Mouse (Mus musculus) hematopoietic stem cell, adult 5-6 weeks (primary cell): ENCODE measurements at regions not wholly inside any gene's neighbourhood (a gene's known extent, or its start where the extent isn't known, plus 50 kb on each side); places are given as distances from the start of the nearest gene placed in this dataset.

ENCODE experiments used
- ATAC-seq, 2 experiments: fragments of 125-278 bp in 1 of 2; replicated peaks in 1 of 2; 2 replicates each; pipeline ENCODE4 v1.8.0; 2016 to 2017; ENCODE audit warnings: inconsistent platforms in 2 of 2, mild to moderate bottlenecking in 2 of 2, moderate number of reproducible peaks in 2 of 2, low read depth in 1 of 2, moderate TSS enrichment in 1 of 2; ENCODE audit not compliant: low FRiP score in 2 of 2, poor library complexity in 2 of 2, severe bottlenecking in 2 of 2, insufficient read depth in 1 of 2, low TSS enrichment in 1 of 2

DNA sequence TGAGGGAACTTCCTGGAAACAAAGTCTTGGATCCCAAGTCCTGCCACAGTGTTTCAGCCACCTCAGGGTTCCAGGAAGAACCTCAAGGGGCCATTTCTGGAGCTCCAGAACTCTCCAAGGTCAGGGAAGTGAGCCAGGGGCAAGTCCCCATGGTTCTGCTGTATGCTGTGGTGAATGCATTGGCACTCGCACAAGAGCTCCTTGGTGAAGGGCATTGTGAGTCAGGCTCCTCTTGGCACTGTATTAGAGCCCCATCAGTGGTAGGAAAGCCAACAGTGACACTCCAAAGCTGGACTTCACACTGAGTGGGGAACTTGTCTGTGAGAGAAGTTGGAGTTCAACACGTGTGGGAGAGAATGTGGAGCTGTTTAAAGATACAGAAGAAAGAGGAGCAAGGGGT is 486.0 kb downstream of the Ajap1 start:
- no peak for ATAC-seq

- no peak for ATAC-seq
These were observed 487.5 kb downstream of the Ajap1 start for GRCm38 (mm10) chr4:152995052-152995595.

DNA sequence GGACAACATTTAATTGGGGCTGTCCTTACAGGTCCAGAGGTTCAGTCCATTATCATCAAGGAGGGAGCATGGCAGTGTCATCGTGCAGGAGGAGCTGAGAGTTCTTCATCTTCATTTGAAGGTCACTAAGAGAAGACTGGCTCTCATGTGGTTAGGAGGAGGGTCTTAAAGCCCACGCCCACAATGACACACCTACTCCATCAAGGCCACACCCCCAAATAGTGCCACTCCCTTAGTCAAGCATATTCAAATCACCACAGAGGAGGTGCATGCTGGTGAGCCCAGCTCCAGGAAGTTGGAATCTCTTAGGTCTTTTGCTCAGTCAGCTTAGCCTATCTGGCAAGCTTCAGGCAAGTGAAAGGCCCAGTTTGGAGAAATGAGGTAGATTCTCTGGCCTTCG is 488.4 kb downstream of the Ajap1 start:
- no peak for ATAC-seq

DNA sequence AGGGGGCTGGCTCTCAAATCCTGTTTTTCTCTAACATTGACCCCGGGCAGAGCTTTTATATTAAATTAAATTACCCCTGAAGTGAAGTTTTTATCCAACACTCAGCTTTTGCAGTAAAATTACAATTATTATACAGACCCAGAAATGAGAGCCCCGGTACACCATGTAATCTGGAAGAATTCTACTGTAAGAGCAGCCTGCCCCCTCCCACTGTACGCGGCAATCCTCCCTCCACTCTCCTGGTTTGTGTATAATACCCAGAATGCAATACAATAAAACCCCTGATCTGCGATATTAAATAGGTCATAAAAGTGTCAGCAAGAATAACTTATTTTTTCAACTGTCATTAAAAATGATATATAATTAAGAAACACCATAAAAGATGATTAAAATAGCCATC is 492.3 kb downstream of the Ajap1 start:
- no peak for ATAC-seq

GRCm38 (mm10) chr4:152987726-152988125 is 494.9 kb downstream of the Ajap1 start:
- ATAC-seq = no peak

DNA sequence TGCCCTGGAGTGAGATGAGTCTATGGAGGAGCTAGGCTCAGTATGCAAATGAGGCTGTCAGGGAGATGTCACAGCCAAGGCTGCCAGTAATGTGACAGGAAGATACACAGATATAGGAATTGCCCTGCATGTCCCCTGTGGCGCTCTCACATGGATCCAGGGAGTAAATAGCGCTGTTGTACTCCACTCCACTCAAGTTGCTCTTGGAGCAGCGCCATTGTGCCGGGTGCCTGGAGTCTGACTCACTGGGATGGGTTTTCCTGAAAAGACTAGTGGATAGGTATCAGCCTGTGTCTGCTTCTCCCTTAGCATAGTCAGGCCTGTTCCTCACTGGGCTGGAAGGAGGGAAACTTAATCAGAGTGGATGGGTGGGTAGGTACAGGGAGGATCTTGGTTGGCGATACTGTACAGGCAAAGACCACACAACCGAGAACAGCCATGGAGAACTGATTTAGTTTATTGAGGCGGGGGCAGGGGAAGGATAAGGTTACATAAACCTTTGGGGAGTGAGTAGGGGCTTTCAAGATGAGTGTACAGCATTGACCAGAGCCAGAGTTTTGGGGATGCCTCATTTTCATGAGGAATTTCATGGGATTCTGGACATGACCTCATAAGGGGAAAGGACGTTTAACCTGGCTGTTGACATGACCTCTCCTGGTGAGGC is 497.5 kb upstream of the Kcnab2 start:
- no peak for ATAC-seq

DNA sequence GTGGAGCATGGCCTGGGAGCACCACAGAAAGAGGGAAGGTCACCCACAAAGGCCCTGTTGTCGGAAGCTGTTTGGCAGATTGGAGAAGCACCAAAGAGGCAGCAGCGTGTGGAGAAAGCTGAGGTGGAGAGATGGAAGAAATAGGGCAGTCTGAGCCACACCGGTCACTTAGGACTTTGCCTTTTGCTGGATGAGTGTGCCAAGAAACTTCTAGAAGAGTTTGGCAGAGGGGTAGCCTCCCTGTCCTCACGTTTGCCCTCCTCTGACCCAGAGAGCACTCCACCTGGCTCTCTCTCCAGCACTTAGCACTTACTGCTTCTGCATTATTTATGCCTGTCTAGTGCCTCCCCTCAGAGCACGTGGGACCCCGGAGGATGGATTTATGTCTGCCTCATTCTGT is 485.3 kb upstream of the Kcnab2 start:
- ATAC-seq = no peak

GRCm38 (mm10) chr4:152962165-152962564 is 484.5 kb upstream of the Kcnab2 start:
- no peak for ATAC-seq

- no peak for ATAC-seq
These were observed 484.0 kb upstream of the Kcnab2 start for GRCm38 (mm10) chr4:152961677-152962076.

DNA sequence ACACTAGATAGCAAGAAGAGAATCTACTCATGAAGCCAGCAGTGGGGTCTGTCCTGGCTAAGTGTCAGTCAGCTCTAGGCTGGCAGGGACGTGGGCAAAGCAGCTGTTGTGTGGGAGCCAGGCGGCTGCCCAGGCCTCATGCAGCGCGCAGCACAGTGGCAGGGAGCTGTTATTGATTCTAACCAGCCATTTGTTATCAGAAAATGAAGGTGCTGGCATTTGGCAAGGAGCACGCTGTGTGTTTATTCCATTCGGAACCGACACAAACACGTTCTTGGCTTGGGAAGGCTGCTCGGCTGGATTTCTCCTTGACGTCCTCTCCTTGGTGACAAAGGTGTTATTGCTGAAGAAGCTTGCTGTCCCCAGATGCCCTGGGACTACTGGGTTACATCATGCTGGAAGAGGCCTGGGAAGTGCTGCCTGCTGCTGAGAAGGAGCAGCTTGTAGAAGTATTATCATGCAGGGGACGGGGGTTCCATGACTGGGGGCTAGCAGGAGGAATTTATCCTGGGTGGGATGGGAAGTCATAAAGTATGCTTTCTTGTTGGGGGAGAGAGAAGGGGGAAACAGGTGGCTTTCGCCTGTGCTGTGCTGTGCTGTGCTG is 482.1 kb upstream of the Kcnab2 start:
- ATAC-seq = no peak

- no peak for ATAC-seq
These were observed 475.7 kb upstream of the Kcnab2 start for GRCm38 (mm10) chr4:152953237-152953974.

DNA sequence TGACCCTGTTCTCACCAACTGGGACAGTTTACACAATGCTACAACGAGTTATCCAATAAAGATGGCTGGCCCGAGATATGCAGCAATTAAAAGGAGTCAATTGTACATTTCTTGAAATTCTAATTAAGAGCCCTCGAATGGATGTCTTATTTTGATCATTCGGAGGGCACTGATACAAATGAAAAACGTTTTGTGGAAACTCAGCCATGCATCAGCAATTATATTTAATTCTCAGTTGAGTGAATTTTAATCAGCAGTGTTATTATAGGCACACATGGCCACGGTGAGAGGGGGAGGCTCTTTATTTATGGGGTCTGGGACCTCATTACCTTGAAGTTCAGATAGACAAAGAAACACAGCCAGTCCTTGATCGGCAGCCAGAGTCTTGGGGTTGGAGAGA is 471.3 kb upstream of the Kcnab2 start:
- ATAC-seq = no peak

DNA sequence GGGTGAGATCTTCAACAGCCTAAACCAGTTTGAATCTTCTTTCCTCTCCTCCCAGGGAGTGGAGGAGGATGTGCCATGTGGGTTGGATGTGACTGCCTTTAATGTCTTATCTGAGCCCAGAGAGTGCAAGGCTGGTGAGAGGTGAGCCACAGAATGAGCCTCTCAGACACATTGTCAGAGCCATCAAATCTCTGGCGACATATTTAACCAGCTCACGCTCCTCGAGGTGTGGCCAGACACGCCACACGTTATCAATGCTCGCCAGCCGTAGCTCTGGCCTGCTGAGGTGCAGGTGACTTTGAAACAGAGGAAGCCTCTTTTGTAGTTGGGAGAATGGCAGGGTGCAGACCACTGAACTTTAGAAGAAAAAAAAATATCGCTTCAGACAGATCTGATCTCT is 463.5 kb upstream of the Kcnab2 start:
- no peak for ATAC-seq

DNA sequence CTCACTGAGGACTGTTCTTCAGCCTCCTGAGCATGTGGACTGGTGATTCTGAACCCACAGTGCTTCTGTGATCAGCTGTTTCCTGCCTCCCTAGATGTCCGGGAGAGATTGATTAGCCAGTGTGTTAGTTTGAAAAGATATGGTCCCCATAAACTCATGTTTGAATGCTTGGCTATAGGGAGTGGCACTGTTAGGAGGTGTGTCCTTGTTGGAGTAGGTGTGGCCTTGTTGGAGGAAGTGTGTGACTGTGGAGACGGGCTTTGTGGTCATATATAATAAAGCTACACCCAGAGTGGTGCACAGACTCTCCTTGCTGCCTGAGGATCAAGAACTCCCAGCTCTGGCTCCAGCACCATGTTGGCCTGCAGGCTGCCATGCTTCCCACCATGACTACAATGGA is 458.9 kb upstream of the Kcnab2 start:
- no peak for ATAC-seq

DNA sequence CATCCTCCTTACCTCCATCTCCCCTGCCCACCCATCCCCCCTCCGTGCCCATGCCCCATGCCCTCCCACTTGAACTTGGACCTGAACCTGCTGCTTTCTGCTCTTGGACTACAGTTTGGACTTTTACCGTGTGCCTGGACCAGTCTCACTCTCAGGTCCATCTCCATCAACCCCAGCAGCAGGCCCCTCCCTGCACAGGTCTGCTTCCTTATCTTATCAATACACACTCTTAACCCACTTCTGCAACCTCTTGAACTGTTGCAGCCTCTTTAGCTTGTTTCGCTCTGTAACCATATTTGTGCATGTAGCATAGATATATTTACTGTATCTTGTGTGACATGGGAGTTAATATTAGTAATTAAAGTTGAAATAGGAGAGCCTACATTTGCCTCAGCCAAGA is 457.8 kb upstream of the Kcnab2 start:
- no peak for ATAC-seq

DNA sequence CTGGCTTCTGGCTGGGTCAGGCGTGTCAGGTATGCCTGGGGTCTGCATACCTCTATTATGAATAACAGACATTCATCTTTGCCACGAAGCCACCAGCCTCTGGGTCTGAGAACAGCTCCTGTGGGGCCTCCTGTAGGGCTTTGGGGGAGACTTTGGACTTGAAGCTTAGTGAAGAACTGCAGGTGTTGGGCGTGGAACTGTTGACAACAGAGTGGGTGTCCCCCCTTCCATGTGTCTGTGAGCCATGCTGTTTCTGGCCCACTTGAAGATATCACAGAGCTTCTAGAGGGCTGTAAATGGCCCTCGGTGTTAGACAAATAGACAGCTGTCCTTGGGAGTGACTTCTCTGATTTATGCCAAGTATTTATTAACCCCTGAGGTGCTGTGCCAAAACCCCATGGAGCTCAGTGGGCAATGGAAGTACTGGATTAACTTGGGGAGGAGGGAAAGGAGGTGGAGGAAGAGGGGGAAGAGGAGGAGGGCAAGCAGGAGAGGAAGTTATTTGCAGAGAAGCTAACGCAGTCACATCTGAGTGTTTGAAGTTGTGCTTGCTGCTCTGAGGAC is 450.8 kb upstream of the Kcnab2 start:
- no peak for ATAC-seq

GRCm38 (mm10) chr4:152920261-152920660 is 442.6 kb upstream of the Kcnab2 start:
- no peak for ATAC-seq

GRCm38 (mm10) chr4:152919851-152920250 is 442.2 kb upstream of the Kcnab2 start:
- ATAC-seq = no peak
